Mouse (Mus musculus) cerebellum, adult 2 months (tissue): ENCODE measurements around the gene Stard10.

Experiments used
- CTCF ChIP-seq: fragments of 200-500 bp; IDR thresholded peaks from 2 replicates; pipeline ENCODE4 v1.5.1; 2011; ENCODE audit warnings: low read depth, mild to moderate bottlenecking, control low read depth, low read length, moderate library complexity, borderline replicate concordance; ENCODE audit not compliant: insufficient read depth
- POLR2A ChIP-seq: fragments of 200-500 bp; IDR thresholded peaks from 2 replicates; pipeline ENCODE4 v1.6.1; 2011; ENCODE audit warnings: low read length, control low read depth, borderline replicate concordance; ENCODE audit not compliant: insufficient read depth

- TF ChIP-seq CTCF (no peak), POLR2A (no peak)
Measured at GRCm38 (mm10) chr7:101346991-101347390, 30.1 kb downstream of the Stard10 start.
